Mouse (Mus musculus) ES-E14 (cell line): Measurements from ENCODE around the gene Anapc2.

Experiments
- CHD2 ChIP-seq: IDR thresholded peaks from 2 replicates; pipeline ENCODE4 v1.6.1; 2014; ENCODE audit warnings: mild to moderate bottlenecking, low read depth, low read length, inconsistent platforms
- HCFC1 ChIP-seq: IDR thresholded peaks from 2 replicates; pipeline ENCODE4 v1.6.1; 2012; ENCODE audit warnings: low read length, inconsistent platforms, borderline replicate concordance; ENCODE audit not compliant: insufficient read depth
- MAFK ChIP-seq: IDR thresholded peaks from 2 replicates; pipeline ENCODE4 v1.6.1; 2014; ENCODE audit warnings: mild to moderate bottlenecking, low read depth, low read length, inconsistent platforms; ENCODE audit not compliant: insufficient read depth
- ZC3H11A ChIP-seq: IDR thresholded peaks from 2 replicates; pipeline ENCODE4 v1.6.1; 2012; ENCODE audit warnings: low read depth, mild to moderate bottlenecking, inconsistent platforms, low read length, borderline replicate concordance
- ZNF384 ChIP-seq: IDR thresholded peaks from 2 replicates; pipeline ENCODE4 v1.6.1; 2012; ENCODE audit warnings: low read depth, low read length, inconsistent platforms

GRCm38 (mm10) chr2:25310969-25311368, 38.7 kb downstream of the Anapc2 start:
- TF ChIP-seq ZC3H11A: no peak
- no peak for TF ChIP-seq HCFC1
- no peak for TF ChIP-seq ZNF384
- no peak for TF ChIP-seq CHD2
- no peak for TF ChIP-seq MAFK
